Mouse (Mus musculus): ENCODE results near the gene Tbc1d10c. TPM values are rescaled to one million over a fixed set of nuclear protein-coding genes. Genes with fewer than 3 reads are reported as not detected.

The Tbc1d10c gene
- 3.0 and 4.0 TPM in 2 replicates for polyA plus RNA-seq (2015; fragmentation: Nextera tagmentation; extraction: Ambion mirVana)

DNA sequence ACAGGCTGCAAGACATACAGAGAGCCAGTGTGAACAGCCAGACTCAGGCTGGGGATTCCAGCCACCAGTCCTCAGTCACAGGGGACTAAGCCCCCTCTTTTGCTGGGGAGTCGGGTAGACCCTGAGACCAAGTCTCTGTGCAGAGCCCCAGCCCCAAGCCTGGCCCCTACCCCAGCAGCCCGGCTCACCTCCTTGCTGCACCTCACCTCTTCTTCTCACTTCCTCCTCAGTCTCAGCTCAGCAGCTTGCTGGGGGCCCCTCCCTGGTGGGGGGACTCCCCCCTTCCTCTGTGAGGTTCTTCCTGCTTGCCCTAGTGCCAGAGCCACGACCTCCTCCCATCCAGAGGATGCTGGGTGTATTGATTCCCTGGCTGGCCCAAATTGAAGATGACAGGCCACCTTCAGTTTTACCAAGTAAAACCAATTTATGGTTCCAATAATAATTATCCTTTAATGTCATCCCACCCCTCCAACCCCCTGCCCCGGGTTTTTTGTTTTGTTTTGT, at the start of gene Tbc1d10c:
Gene Tbc1d10c, minus strand, starts transcription at position 454 of the 504 bp plus-strand sequence.
- WGBS = 43% methylated on average over 4 of the region's 4 CpGs
- H3K36me3 ChIP-seq = peaks cover 26% of the 10 kb centered on the region
- H3K4me2 ChIP-seq = peak within 1 kb of the TSS; percentile 88
- H3K4me1 ChIP-seq = peaks cover 19% of the 10 kb centered on the region
- peak within 1 kb of the TSS; percentile 96 for H3K27ac ChIP-seq
- H3K4me3 ChIP-seq (replicated peaks) = peak within 1 kb of the TSS; percentile 93
- H3K9ac ChIP-seq = peak within 1 kb of the TSS; percentile 99
- ATAC-seq (ENCODE audit: insufficient read depth, low FRiP score, low read depth) = no peak
- no peaks in the 10 kb centered on the region for H3K9me3 ChIP-seq
- no peaks in the 10 kb centered on the region for H3K27me3 ChIP-seq (replicated peaks)

DNA sequence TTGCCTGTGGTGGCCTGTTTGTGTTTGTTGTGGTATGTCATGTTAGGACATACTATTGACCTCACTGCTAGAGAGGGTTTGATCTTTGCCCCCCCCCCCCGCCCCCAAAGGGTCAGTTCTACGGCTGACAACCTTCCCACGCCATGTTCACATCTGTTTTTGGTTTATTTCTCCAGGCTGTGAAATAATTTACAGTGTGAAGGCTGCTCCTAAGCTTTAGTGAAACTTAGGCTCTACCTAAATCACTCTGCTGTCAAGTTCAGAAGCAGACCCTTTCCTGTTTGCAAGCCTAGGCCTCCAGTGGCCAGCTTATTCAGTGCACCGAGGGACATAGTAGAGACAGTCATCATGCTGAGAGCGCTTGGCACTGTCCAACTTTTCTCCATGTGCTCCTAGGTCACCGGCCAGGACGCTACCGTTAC, 49.2 kb upstream of the Tbc1d10c start:
- Histone ChIP-seq H3K4me1 (no peaks in the 10 kb centered on the region), H3K9me3 (no peaks in the 10 kb centered on the region), H3K27me3 (replicated peaks) (no peaks in the 10 kb centered on the region), H3K36me3 (no peaks in the 10 kb centered on the region), H3K27ac (no peak overlapping the region), H3K4me3 (replicated peaks) (no peak overlapping the region), H3K4me2 (no peak overlapping the region), H3K9ac (no peak overlapping the region)
- ATAC-seq (ENCODE audit: insufficient read depth, low FRiP score, low read depth) = no peak
- 45% methylated on average over 8 of the region's 8 CpGs for WGBS

DNA sequence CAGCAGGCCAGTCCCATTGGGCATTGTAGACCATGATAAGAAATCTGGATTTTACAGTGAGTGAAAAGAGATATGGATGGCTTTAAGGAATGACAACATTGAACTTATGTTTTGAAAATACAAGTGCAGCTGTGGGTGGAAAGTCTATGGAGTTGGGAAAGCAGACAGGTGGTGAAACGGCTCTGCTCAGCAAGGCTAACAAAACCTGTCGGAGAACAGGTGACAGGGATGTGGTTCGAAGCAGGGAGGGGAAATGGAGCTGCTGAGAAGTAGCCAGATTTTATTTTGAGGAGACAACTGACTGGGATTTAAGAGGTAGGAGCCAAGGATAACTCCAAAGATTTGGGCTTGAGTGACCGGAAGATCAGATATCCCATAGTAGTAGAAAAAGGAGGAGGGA, 43.5 kb upstream of the Tbc1d10c start:
- ATAC-seq (ENCODE audit: insufficient read depth, low FRiP score, low read depth) = no peak
- no peak overlapping the region for H3K27ac ChIP-seq
- WGBS = 62% methylated on average over 4 of the region's 4 CpGs
- no peak overlapping the region for H3K4me2 ChIP-seq
- H3K27me3 ChIP-seq (replicated peaks) = no peaks in the 10 kb centered on the region
- H3K4me1 ChIP-seq = peaks cover 19% of the 10 kb centered on the region
- H3K9ac ChIP-seq = no peak overlapping the region
- no peaks in the 10 kb centered on the region for H3K9me3 ChIP-seq
- H3K4me3 ChIP-seq (replicated peaks) = no peak overlapping the region
- H3K36me3 ChIP-seq = no peaks in the 10 kb centered on the region

DNA sequence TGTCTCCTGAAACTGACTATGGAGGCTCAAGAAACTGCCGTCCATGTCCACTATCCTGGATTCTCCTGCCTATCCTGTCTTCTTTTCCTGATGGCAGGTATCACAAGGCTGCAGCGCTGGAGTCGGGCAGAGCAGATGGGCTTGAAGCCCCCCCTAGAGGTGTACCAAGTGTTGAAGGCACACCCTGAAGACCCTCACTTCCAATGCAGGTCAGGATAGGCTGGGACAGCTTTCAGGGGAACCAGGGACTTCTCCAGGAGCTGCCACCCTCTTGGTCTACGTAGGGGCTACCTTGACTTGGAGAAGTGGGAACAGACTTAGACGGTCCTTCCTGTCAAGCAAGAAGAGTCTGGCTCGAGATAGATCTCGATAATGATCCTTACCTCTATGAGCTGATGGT, 41.6 kb upstream of the Tbc1d10c start:
- H3K4me1 ChIP-seq = peaks cover 29% of the 10 kb centered on the region
- H3K9ac ChIP-seq = 0 out of 2 replicates have a peak overlapping the region, but pooled peaks have one; percentile 42
- H3K36me3 ChIP-seq = no peaks in the 10 kb centered on the region
- H3K27ac ChIP-seq = 0 out of 2 replicates have a peak overlapping the region, but pooled peaks have one; percentile 85
- H3K27me3 ChIP-seq (replicated peaks) = no peaks in the 10 kb centered on the region
- no peak for ATAC-seq (ENCODE audit: insufficient read depth, low FRiP score, low read depth)
- no peaks in the 10 kb centered on the region for H3K9me3 ChIP-seq
- WGBS = 83% methylated on average over 7 of the region's 7 CpGs
- H3K4me2 ChIP-seq = peak overlapping the region; percentile 75; the same call in 1 of the 2 replicates
- peak overlapping the region; percentile 51; the same call in 1 of the 2 replicates for H3K4me3 ChIP-seq (replicated peaks)

DNA sequence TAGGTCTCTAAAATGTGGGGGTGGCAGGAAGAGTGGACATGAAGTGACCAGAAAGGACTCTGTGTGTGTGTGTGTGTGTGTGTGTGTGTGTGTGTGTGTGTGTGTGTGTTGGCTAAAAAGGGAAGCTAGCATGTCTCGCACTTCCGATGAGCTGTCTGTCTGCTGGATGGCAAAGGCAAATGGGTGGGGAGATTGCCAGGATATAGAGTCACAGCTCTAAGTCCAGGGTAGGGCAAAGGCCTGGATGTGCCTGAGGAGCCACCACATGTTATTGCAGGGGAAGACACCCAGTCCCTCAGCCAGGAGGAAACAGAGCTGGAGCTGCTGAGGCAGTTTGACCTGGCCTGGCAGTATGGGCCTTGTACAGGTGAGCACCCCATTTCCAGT, 41.1 kb upstream of the Tbc1d10c start:
- Histone ChIP-seq H3K9ac (peak overlapping the region; percentile 42; the same call in 1 of the 2 replicates), H3K36me3 (no peaks in the 10 kb centered on the region), H3K4me2 (peak overlapping the region; percentile 75), H3K27me3 (replicated peaks) (no peaks in the 10 kb centered on the region), H3K9me3 (no peaks in the 10 kb centered on the region), H3K27ac (peak overlapping the region; percentile 85), H3K4me1 (peaks cover 29% of the 10 kb centered on the region), H3K4me3 (replicated peaks) (peak overlapping the region; percentile 51)
- 14% methylated on average over 2 of the region's 2 CpGs for WGBS
- ATAC-seq (ENCODE audit: insufficient read depth, low FRiP score, low read depth) = no peak

DNA sequence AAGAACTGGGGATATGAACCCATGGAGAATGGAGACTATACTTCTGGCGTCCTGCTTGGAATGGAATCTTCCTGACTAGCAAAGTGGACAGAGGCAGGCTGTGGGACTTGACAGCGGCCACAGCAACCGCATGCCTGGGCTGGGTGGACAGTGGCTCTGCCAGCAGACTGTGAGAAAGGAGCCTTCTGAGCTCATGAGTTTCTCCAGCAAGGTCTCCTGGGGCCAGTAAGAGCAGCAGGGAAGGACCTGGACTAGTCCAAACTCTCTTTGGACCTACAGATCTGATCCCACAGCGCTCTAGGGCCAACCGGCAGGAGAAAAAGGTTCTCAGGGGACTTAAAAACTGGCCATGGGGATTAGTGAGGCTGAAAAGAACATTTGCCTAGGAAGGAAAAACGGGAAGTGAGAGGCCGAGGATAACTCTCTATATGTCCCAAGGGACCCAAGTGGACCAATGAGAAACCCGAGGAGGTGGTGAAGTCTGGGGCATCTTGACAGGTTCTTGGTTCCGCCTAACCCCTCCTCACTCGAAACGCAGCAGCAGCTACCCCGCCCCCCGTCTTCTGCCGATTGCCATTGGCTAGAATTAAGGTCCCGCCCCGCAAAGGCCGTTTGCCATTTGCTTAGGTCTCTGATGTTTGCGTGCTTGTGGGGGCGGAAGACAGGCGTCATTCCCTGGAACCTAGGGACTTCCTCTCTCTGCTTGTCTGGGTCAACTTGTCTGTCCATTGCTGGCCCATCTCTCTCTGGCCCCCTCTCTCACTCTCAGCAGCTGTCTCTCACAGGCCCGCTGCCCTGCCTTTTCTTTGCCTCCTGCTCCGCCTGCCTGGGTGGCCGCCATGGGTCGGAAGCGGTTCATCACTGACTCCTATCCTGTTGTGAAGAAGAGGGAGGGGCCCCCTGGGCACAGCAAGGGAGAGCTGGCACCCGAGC, 40.4 kb upstream of the Tbc1d10c start, which contains the start of gene Pold4:
Gene Pold4, plus strand, starts transcription at position 647 of the 933 bp plus-strand sequence.
- Histone ChIP-seq H3K4me1 (peaks cover 29% of the 10 kb centered on the region), H3K27ac (peak within 1 kb of the TSS; percentile 85), H3K36me3 (no peaks in the 10 kb centered on the region), H3K4me3 (replicated peaks) (peak within 1 kb of the TSS; percentile 51), H3K27me3 (replicated peaks) (no peaks in the 10 kb centered on the region), H3K9me3 (no peaks in the 10 kb centered on the region), H3K4me2 (peak within 1 kb of the TSS; percentile 75), H3K9ac (peak within 1 kb of the TSS; percentile 42; the same call in 1 of the 2 replicates)
- ATAC-seq (ENCODE audit: insufficient read depth, low FRiP score, low read depth) = peak; percentile 83
- 10% methylated on average over 26 of the region's 26 CpGs for WGBS

DNA sequence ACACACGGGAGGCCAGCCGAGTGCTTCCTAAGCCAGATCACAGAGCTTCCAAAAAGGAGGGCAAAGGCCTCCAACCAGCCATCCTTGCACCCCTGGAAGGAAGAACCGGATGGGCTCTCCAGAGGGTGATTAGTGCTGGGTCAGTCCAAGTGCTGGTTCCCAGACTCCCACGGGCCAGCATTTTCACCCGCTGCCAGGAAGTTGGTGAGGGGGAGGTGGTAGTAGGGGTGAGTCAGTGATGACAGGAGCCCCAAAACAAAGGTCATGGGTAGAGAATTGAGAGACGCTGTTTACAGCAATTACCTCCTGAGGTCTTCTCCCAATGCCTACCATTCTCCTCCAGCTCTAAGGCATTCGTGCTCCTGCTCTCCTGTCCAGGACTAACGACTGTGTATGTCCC, 39.3 kb upstream of the Tbc1d10c start:
- peaks cover 29% of the 10 kb centered on the region for H3K4me1 ChIP-seq
- no peak overlapping the region for H3K9ac ChIP-seq
- H3K36me3 ChIP-seq = no peaks in the 10 kb centered on the region
- no peak overlapping the region for H3K4me3 ChIP-seq (replicated peaks)
- H3K27ac ChIP-seq = peak overlapping the region; percentile 61
- H3K27me3 ChIP-seq (replicated peaks) = no peaks in the 10 kb centered on the region
- no peak for ATAC-seq (ENCODE audit: insufficient read depth, low FRiP score, low read depth)
- WGBS = 59% methylated on average over 8 of the region's 8 CpGs
- H3K9me3 ChIP-seq = no peaks in the 10 kb centered on the region
- no peak overlapping the region for H3K4me2 ChIP-seq

DNA sequence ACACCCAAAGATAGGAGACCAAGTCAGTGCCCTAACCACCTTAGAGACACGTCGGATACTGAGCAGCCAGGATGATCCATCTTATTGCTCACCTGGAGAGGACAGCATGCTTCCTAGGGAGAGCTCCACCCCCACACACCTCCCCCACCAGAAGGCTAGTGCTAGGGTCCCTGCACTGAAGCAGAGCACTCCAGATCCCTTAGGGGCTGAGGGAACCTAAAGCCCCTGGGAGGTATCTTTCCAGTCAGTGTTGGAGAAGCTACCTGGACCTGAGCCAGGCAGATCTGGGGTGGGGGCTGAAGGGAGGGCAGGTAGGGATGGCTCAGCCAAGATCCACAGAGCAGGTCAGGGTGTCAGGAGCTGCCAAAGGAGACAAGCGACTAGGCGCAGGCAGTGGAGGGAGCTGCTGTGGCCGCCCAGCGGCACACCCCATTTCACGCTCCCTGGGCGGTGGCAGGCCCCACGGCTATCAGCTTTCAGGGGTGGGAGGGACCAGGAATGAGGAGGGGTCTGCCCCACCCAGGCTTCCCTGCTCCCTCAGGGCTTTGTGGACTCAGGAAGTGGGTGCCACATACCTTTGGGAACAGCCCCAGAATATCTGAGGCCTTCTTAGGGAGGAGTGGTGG, 38.5 kb upstream of the Tbc1d10c start:
- peak; percentile 44 for ATAC-seq (ENCODE audit: insufficient read depth, low FRiP score, low read depth)
- Histone ChIP-seq H3K4me3 (replicated peaks) (no peak overlapping the region), H3K9me3 (no peaks in the 10 kb centered on the region), H3K36me3 (no peaks in the 10 kb centered on the region), H3K4me2 (peak overlapping the region; percentile 21), H3K27ac (0 out of 2 replicates have a peak overlapping the region, but pooled peaks have one; percentile 61), H3K27me3 (replicated peaks) (no peaks in the 10 kb centered on the region), H3K9ac (no peak overlapping the region), H3K4me1 (peaks cover 29% of the 10 kb centered on the region)
- WGBS = 35% methylated on average over 9 of the region's 9 CpGs

DNA sequence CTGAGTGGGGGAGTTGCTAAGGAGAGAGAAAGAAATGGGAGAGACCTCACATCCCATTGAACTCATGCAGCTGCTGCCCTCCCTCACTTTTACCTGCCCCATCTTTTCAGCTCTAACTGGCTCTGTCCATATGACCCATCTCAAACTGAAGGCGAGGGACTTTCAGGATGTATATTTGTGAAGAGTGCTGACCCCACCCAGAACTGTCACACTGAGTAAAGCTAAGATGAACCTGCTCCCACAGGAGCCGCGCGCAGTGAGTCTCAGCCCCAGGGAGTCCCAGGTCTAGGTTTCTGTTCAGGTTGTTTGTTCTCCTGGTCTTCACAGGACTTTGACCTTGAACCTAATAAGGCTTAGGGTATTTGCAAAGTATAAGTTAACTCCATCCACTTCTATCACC, 37.8 kb upstream of the Tbc1d10c start:
- Histone ChIP-seq H3K9ac (no peak overlapping the region), H3K36me3 (no peaks in the 10 kb centered on the region), H3K27me3 (replicated peaks) (no peaks in the 10 kb centered on the region), H3K27ac (no peak overlapping the region), H3K4me3 (replicated peaks) (no peak overlapping the region), H3K9me3 (no peaks in the 10 kb centered on the region), H3K4me1 (peaks cover 29% of the 10 kb centered on the region), H3K4me2 (no peak overlapping the region)
- no peak for ATAC-seq (ENCODE audit: insufficient read depth, low FRiP score, low read depth)
- WGBS = 66% methylated on average over 4 of the region's 4 CpGs

DNA sequence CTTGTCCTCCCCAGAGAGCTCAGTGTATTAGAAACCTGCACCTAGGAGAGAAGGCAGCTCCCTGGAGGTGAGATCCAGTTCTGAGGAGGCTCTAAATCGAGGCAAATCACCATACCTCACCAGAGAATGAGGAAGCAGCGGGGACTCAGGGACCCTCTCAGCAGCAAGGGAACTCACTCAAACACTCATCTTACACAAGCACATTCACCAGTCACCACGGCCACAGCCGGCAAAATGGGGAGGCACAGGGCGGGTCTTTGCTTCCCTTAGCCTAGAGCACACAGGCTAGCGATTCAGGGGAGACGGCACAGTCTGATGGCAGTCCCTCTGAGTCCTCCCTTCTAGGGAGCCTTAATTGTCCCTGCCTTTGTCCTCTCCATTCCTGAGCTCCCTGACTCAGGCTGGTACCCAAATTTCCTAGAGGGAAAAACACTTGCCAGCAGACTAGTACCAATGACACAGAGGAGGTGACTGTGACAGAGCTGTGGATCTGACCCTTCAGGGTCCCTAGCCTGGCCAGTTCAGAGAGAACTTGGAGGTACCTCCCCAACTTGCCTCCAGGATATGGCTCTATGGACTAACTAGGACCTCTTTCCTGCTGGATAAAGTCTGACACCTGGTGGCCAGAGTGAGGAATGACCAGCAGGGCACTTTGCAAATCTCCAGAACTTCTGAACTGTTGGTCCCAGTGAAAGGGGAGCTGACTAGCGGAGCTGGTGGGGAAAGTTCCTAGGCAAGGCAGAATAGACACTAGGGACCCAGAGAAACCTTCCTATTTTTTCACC, 37.0 kb upstream of the Tbc1d10c start:
- H3K36me3 ChIP-seq = no peaks in the 10 kb centered on the region
- no peaks in the 10 kb centered on the region for H3K27me3 ChIP-seq (replicated peaks)
- 19% methylated on average over 8 of the region's 8 CpGs for WGBS
- H3K9ac ChIP-seq = no peak overlapping the region
- H3K4me3 ChIP-seq (replicated peaks) = no peak overlapping the region
- no peak overlapping the region for H3K27ac ChIP-seq
- H3K4me1 ChIP-seq = peaks cover 29% of the 10 kb centered on the region
- no peak overlapping the region for H3K4me2 ChIP-seq
- H3K9me3 ChIP-seq = no peaks in the 10 kb centered on the region
- ATAC-seq (ENCODE audit: insufficient read depth, low FRiP score, low read depth) = peak; percentile 17; the same call in 1 of the 2 replicates

DNA sequence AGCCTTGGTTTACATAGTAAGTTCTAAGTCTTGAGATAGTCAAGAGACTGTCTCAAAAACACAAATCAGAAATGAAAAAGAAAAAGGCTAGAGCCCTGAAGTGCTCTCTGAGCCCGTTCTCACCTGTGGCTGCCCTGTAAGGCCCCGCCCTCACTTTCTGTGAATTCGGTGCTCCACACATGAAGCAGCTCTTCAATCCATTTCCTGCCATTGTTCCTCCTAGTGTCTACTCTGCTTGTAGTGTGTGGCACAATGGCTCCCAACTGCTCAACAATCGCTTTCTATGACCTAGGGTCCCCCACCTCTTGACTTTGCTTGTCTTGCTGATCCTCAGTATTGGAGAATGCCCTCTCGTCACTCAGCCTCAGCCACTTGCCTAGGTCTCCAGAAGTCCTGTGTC, 36.4 kb upstream of the Tbc1d10c start:
- ATAC-seq (ENCODE audit: insufficient read depth, low FRiP score, low read depth) = no peak
- peaks cover 28% of the 10 kb centered on the region for H3K4me1 ChIP-seq

More for the DNA sequence above, 36.4 kb upstream of the Tbc1d10c start:
- Histone ChIP-seq H3K27ac (no peak overlapping the region), H3K9ac (no peak overlapping the region), H3K4me3 (replicated peaks) (no peak overlapping the region), H3K4me2 (no peak overlapping the region), H3K9me3 (no peaks in the 10 kb centered on the region), H3K27me3 (replicated peaks) (no peaks in the 10 kb centered on the region), H3K36me3 (no peaks in the 10 kb centered on the region)
- 67% methylated on average over 5 of the region's 5 CpGs for WGBS

Data from stomach, embryonic 15.5 days (tissue).